In genomic region chr7:19664955-19665841, GRCm38 (mm10) we compare ENCODE assay signal across 8 mouse cellular contexts. TPM values are rescaled to one million over a fixed set of nuclear protein-coding genes. Genes with fewer than 3 reads are reported as not detected.
A peak's percentile ranks its signal among the peaks of the same experiment; 100 is the strongest.
DNase-seq lines count a peak whose midpoint lies in the region; ATAC-seq and TF ChIP-seq lines count a peak whose summit lies in the region.

TSS of gene Clptm1 (minus strand) at chr7:19665033.

- H3K36me3 ChIP-seq in megakaryocyte, embryonic 14.5 days (replicated peaks; ENCODE audit: low read length), result peaks cover 27% of the 10 kb centered on the region

- peak; percentile 64 for ATAC-seq in activated CD4-positive, CD25-positive, alpha-beta regulatory T cell, adult 4 months

- H3K27me3 ChIP-seq in megakaryocyte, embryonic 14.5 days (replicated peaks), result peaks cover 4% of the 10 kb centered on the region

- peak; percentile 31; the same call in 1 of the 2 replicates for TF ChIP-seq POLR2A in cortical plate, adult 2 months (IDR thresholded peaks at IDR 0.05; ENCODE audit: extremely low read depth, insufficient read depth, low read length)

- H3K4me3 ChIP-seq in cortical plate, adult 2 months (ENCODE audit: insufficient read depth, low read length), result peak within 1 kb of the TSS; percentile 58
- peak within 1 kb of the TSS; percentile 98 for H3K4me3 ChIP-seq in megakaryocyte, embryonic 14.5 days (replicated peaks)

- H3K9me3 ChIP-seq in megakaryocyte, embryonic 14.5 days, result no peaks in the 10 kb centered on the region

- peak; percentile 93 to 94 for DNase-seq in gastrocnemius, adult 8-10 months (ENCODE audit: low spot score in 2 of 2)
- peak; percentile 96 for DNase-seq in hindlimb bud, embryonic 11.5 days (ENCODE audit: extremely low spot score, low read depth, low spot score)
- peak; percentile 96 to 98 for DNase-seq in left cerebral cortex, adult 8-10 months (ENCODE audit: low spot score in 2 of 2)
- DNase-seq in right cerebral cortex, postnatal 10 days (ENCODE audit: low spot score in 2 of 2), result peak; percentile 98
- DNase-seq in urinary bladder, postnatal 25 days (ENCODE audit: low spot score), result peak; percentile 95

- H3K27ac ChIP-seq in cortical plate, adult 2 months (ENCODE audit: insufficient read depth, low read length), result peak within 1 kb of the TSS; percentile 81

- H3K4me1 ChIP-seq in cortical plate, adult 2 months (ENCODE audit: control insufficient read depth, insufficient read depth, low read length), result peaks cover 4% of the 10 kb centered on the region; the same call in 1 of the 2 replicates
- peaks cover 63% of the 10 kb centered on the region for H3K4me1 ChIP-seq in megakaryocyte, embryonic 14.5 days

- peak; percentile 20; the same call in 1 of the 2 replicates for TF ChIP-seq CTCF in cortical plate, adult 2 months (IDR thresholded peaks at IDR 0.05; ENCODE audit: extremely low read depth, insufficient read depth, low read length)

RNA-seq across cellular contexts. Expression of gene Clptm1, which starts in this region (rescaled TPM):
- polyA plus RNA-seq in activated CD4-positive, CD25-positive, alpha-beta regulatory T cell, adult 4 months (2017; shearing (Covaris generic)), result 10 to 100 TPM; 35.4 to 40.9 TPM
- 146 and 147 TPM in 2 replicates for polyA plus RNA-seq in cortical plate, adult 2 months (2012; rRNA removed)
- total RNA-seq in gastrocnemius, adult 8-10 months (2022), result 10 to 100 TPM; 49.6 to 55.5 (median 51.0) TPM
- total RNA-seq in left cerebral cortex, adult 8-10 months (2022), result 100 to 1,000 TPM; 145 to 171 (median 154) TPM
- 153 and 336 TPM in 2 replicates for polyA plus RNA-seq in megakaryocyte, embryonic 14.5 days (2012; ENCODE audit: insufficient read depth, low replicate concordance)

Comparison
In these comparisons a context has a peak if more than half of its experiments do, and no peak if none do; other contexts are left out.
1. Peak in every context shown above with its lines: DNase-seq, ATAC-seq, H3K4me3 ChIP-seq and H3K27ac ChIP-seq.